Mouse (Mus musculus) ES-Bruce4 (cell line): ENCODE results near the gene Mrfap1. TPM values are rescaled to one million over a fixed set of nuclear protein-coding genes. Genes with fewer than 3 reads are reported as not detected.

Experiments used
- H3K27ac ChIP-seq: 2 replicates; pipeline ENCODE4 v1.5.1; 2012; ENCODE audit warnings: low read length, inconsistent platforms; ENCODE audit not compliant: insufficient read depth
- H3K27me3 ChIP-seq: 2 replicates; pipeline ENCODE4 v1.6.1; 2012; ENCODE audit warnings: mild to moderate bottlenecking, low read length, inconsistent platforms; ENCODE audit not compliant: control insufficient read depth, poor library complexity, insufficient read depth, severe bottlenecking
- H3K36me3 ChIP-seq: 2 replicates; pipeline ENCODE4 v1.6.1; 2012; ENCODE audit warnings: inconsistent platforms, mild to moderate bottlenecking, low read length, moderate library complexity; ENCODE audit not compliant: control insufficient read depth, poor library complexity, insufficient read depth, severe bottlenecking
- H3K4me1 ChIP-seq: one replicate; pipeline ENCODE4 v1.8.1; 2011; ENCODE audit warnings: low read length; ENCODE audit not compliant: control insufficient read depth, insufficient read depth
- H3K4me3 ChIP-seq: 2 replicates; pipeline ENCODE4 v1.5.1; 2011; ENCODE audit warnings: low read depth, mild to moderate bottlenecking, low read length
- H3K9ac ChIP-seq: 2 replicates; pipeline ENCODE4 v1.6.1; 2012; ENCODE audit warnings: low read depth, mild to moderate bottlenecking, inconsistent platforms; ENCODE audit not compliant: poor library complexity, severe bottlenecking
- H3K9me3 ChIP-seq: replicated peaks from 2 replicates; pipeline ENCODE4 v1.6.1; 2012; ENCODE audit warnings: mild to moderate bottlenecking, low read length, inconsistent platforms; ENCODE audit not compliant: control insufficient read depth, poor library complexity, insufficient read depth, severe bottlenecking
- CTCF ChIP-seq: IDR thresholded peaks from one replicate; pipeline ENCODE4 v1.8.1; 2011; ENCODE audit warnings: low read depth, low read length
- EP300 ChIP-seq: IDR thresholded peaks from 2 replicates; pipeline ENCODE4 v1.6.1; 2011; ENCODE audit warnings: low read depth, low read length; ENCODE audit not compliant: insufficient read depth
- POLR2A ChIP-seq: IDR thresholded peaks from one replicate; pipeline ENCODE4 v1.8.1; 2011; ENCODE audit warnings: low read length; ENCODE audit not compliant: insufficient read depth
- polyA plus RNA-seq: library from polyadenylated mRNA; stranded (reverse); fragments of >200 nt; gene quantifications from 2 replicates; pipeline ENCODE4 v1.2.4, GENCODE M21; 2011; ENCODE audit warnings: low read depth; ENCODE audit not compliant: missing spikeins, insufficient read depth, insufficient read length

Mrfap1 gene
- polyA plus RNA-seq, 1 experiment: 312 TPM

- no peaks in the 10 kb centered on the region for H3K27me3 ChIP-seq
- H3K9ac ChIP-seq: no peak overlapping the region
- no peak overlapping the region for H3K27ac ChIP-seq
- no peak overlapping the region for H3K4me3 ChIP-seq
- TF ChIP-seq POLR2A: no peak
- no peak for TF ChIP-seq EP300
- no peak for TF ChIP-seq CTCF
- no peaks in the 10 kb centered on the region for H3K36me3 ChIP-seq
- H3K9me3 ChIP-seq: 0 out of 2 replicates have a peak, but pooled peaks cover 3% of the 10 kb centered on the region
- peaks cover 4% of the 10 kb centered on the region for H3K4me1 ChIP-seq
Observed at GRCm38 (mm10) chr5:36778901-36779300, 17.7 kb downstream of the Mrfap1 start.

- Histone ChIP-seq H3K4me1 (peaks cover 8% of the 10 kb centered on the region), H3K4me3 (no peak overlapping the region), H3K36me3 (no peaks in the 10 kb centered on the region), H3K27ac (peak overlapping the region; percentile 67; the same call in 1 of the 2 replicates), H3K27me3 (no peaks in the 10 kb centered on the region), H3K9ac (no peak overlapping the region), H3K9me3 (0 out of 2 replicates have a peak, but pooled peaks cover 3% of the 10 kb centered on the region)
- peak; percentile 89 for TF ChIP-seq EP300
- TF ChIP-seq CTCF: no peak
Observed at GRCm38 (mm10) chr5:36777186-36777585, 19.4 kb downstream of the Mrfap1 start.

DNA sequence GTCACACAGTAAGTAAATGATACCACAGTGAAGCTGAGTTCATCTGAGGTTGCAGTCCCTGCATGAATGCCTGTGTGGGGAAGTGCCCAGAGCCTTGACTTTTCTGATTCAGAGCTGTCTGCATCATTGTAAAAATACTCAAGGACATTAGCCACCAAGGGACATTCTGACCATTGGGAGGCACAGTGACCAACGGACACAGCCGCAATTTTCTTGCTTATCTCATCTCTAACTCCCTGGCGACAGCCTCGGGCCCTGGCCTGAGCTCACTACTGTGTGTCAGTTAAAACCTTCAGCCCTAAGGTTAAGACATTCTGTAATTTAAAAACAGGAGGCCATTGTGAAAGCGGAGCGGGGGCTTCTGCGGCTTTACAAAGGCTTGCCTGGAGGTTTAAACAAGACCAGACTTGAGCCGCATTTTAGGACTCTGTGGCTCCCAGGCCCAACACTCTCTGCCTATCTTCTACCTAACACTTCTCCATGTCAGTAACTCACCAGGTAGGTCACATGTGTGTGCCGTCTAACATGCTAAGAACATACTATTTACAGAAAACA lies 20.5 kb downstream of the Mrfap1 start:
- Histone ChIP-seq H3K27ac (peak overlapping the region; percentile 38; the same call in 1 of the 2 replicates), H3K9ac (no peak overlapping the region), H3K4me1 (peaks cover 8% of the 10 kb centered on the region), H3K36me3 (no peaks in the 10 kb centered on the region), H3K9me3 (0 out of 2 replicates have a peak, but pooled peaks cover 3% of the 10 kb centered on the region), H3K27me3 (no peaks in the 10 kb centered on the region), H3K4me3 (no peak overlapping the region)
- TF ChIP-seq POLR2A (no peak), EP300 (peak; percentile 49; the same call in 1 of the 2 replicates)

DNA sequence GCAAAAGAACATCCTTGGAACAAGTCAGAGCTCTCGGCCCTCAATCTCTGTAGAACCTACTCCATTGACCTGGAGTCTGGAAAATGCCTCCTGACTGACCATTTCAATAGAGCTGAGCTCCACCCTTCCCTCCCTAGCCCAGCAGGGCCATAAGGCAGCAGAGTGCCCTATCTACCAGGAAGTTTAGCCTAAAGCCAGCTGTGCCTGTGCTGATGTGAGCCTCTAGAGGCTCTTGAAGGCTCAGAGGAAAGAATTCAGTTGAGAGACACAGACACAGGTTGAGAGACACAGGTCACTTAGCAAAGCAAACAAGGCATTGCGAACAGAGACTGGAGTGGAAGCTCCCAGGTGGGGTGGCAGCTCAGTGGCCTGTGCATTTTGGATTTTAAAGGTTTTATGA lies 21.3 kb downstream of the Mrfap1 start:
- H3K9ac ChIP-seq: no peak overlapping the region
- H3K36me3 ChIP-seq: no peaks in the 10 kb centered on the region
- H3K4me1 ChIP-seq: peaks cover 8% of the 10 kb centered on the region
- no peaks in the 10 kb centered on the region for H3K9me3 ChIP-seq
- H3K27ac ChIP-seq: no peak overlapping the region
- no peaks in the 10 kb centered on the region for H3K27me3 ChIP-seq
- TF ChIP-seq CTCF (no peak), POLR2A (no peak), EP300 (no peak)
- H3K4me3 ChIP-seq: no peak overlapping the region

DNA sequence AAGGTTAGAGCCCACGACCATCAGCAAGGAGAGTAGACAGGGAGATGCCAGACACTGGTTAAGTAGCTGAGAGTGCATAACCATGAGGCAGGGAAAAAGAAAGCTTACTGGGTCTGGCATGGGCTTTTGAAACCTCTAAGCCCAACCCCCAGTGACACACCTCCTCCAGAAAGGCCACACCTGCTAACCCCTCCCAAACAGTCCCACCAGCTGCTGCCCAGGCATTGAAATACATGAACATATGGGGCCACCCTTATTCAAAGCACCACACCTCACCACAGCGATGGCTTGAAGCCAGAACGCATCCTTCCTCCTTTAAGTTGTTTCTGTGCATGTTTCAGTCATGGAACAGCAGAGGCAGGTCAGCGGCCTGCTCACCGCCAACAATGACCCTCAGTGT lies 24.0 kb downstream of the Mrfap1 start:
- no peaks in the 10 kb centered on the region for H3K36me3 ChIP-seq
- no peak for TF ChIP-seq POLR2A
- no peak for TF ChIP-seq CTCF
- peak; percentile 78 for TF ChIP-seq EP300
- H3K9me3 ChIP-seq: no peaks in the 10 kb centered on the region
- H3K27me3 ChIP-seq: no peaks in the 10 kb centered on the region
- no peak overlapping the region for H3K27ac ChIP-seq
- H3K4me3 ChIP-seq: no peak overlapping the region
- H3K4me1 ChIP-seq: peaks cover 7% of the 10 kb centered on the region
- H3K9ac ChIP-seq: no peak overlapping the region

GRCm38 (mm10) chr5:36769603-36770002 lies 27.0 kb downstream of the Mrfap1 start:
- Histone ChIP-seq H3K4me3 (no peak overlapping the region), H3K27ac (no peak overlapping the region), H3K9me3 (no peaks in the 10 kb centered on the region), H3K27me3 (no peaks in the 10 kb centered on the region), H3K36me3 (no peaks in the 10 kb centered on the region), H3K9ac (no peak overlapping the region), H3K4me1 (peaks cover 7% of the 10 kb centered on the region)
- no peak for TF ChIP-seq EP300
- no peak for TF ChIP-seq POLR2A
- no peak for TF ChIP-seq CTCF
